In genomic region chr3:52007602-52008252, GRCm38 (mm10) we compare ENCODE assay signal across 8 mouse cellular contexts.
DNase-seq lines count a peak whose midpoint lies in the region; ATAC-seq and TF ChIP-seq lines count a peak whose summit lies in the region.

No protein-coding gene starts in this region.

- H3K27me3 ChIP-seq in forebrain, embryonic 10.5 days (ENCODE audit: poor library complexity, severe bottlenecking): no peaks in the 10 kb centered on the region
- no peaks in the 10 kb centered on the region for H3K27me3 ChIP-seq in lung, embryonic 14.5 days (ENCODE audit: insufficient read depth, low read length)

- peak overlapping the region; percentile 89 for H3K4me2 ChIP-seq in lung, embryonic 14.5 days

- no peaks in the 10 kb centered on the region for H3K36me3 ChIP-seq in forebrain, embryonic 10.5 days (replicated peaks)
- H3K36me3 ChIP-seq in lung, embryonic 14.5 days (ENCODE audit: insufficient read depth): no peaks in the 10 kb centered on the region

- peak; percentile 40 to 43 for DNase-seq in CD8-positive naive resting alpha-beta T cell, adult 2 months (ENCODE audit: low read depth in 2 of 2, low spot score in 2 of 2)
- DNase-seq in forebrain, embryonic 10.5 days (ENCODE audit: extremely low spot score, low spot score): peak; percentile 87
- peak; percentile 47 for DNase-seq in heart, postnatal 4 days
- DNase-seq in layer of hippocampus, adult 8-10 months (ENCODE audit: low spot score in 2 of 2): peak; percentile 78 to 82
- peak; percentile 79 for DNase-seq in lung, embryonic 14.5 days
- DNase-seq in retina, adult 2 months (ENCODE audit: low read depth, low spot score): peak; percentile 22
- peak; percentile 89 for DNase-seq in thymus, postnatal 14 days

- no peaks in the 10 kb centered on the region for H3K9me3 ChIP-seq in forebrain, embryonic 10.5 days
- no peaks in the 10 kb centered on the region for H3K9me3 ChIP-seq in lung, embryonic 14.5 days (ENCODE audit: low read depth, low read length)

- no peak overlapping the region for H3K27ac ChIP-seq in bone marrow macrophage, adult 2 months (ENCODE audit: insufficient read depth, low read depth, low read length)
- H3K27ac ChIP-seq in forebrain, embryonic 10.5 days: peak overlapping the region; percentile 85
- H3K27ac ChIP-seq in lung, embryonic 14.5 days (ENCODE audit: low read depth): peak overlapping the region; percentile 58; the same call in 1 of the 2 replicates

- H3K4me3 ChIP-seq in bone marrow macrophage, adult 2 months (ENCODE audit: insufficient read depth, low read length): peak overlapping the region; percentile 33
- H3K4me3 ChIP-seq in forebrain, embryonic 10.5 days: peak overlapping the region; percentile 47
- peak overlapping the region; percentile 41 for H3K4me3 ChIP-seq in lung, embryonic 14.5 days (ENCODE audit: low read depth, low read length)

- H3K9ac ChIP-seq in lung, embryonic 14.5 days: peak overlapping the region; percentile 38

- H3K4me1 ChIP-seq in bone marrow macrophage, adult 2 months (ENCODE audit: control insufficient read depth, insufficient read depth, low read length): peaks cover 22% of the 10 kb centered on the region
- H3K4me1 ChIP-seq in forebrain, embryonic 10.5 days: peaks cover 63% of the 10 kb centered on the region
- peaks cover 17% of the 10 kb centered on the region; the same call in 1 of the 2 replicates for H3K4me1 ChIP-seq in lung, embryonic 14.5 days (ENCODE audit: insufficient read depth)

- no peak for TF ChIP-seq POLR2A in bone marrow macrophage, adult 2 months (IDR thresholded peaks at IDR 0.05; ENCODE audit: borderline replicate concordance, low read depth, low read length)

- WGBS in forebrain, embryonic 10.5 days: under 1% methylated on average over 18 of the region's 21 CpGs
- under 1% methylated on average over 20 of the region's 21 CpGs for WGBS in lung, embryonic 14.5 days

- ATAC-seq in lung, embryonic 14.5 days (ENCODE audit: insufficient read depth): peak; percentile 73

- TF ChIP-seq CTCF in bone marrow macrophage, adult 2 months (IDR thresholded peaks at IDR 0.05; ENCODE audit: low read depth, low read length): no peak
- no peak for TF ChIP-seq CTCF in lung, embryonic 14.5 days (IDR thresholded peaks at IDR 0.05; ENCODE audit: low read depth)

Comparison
In these comparisons a context has a peak if more than half of its experiments do, and no peak if none do; other contexts are left out.
1. DNase-seq: peak in every context shown above with its lines; median percentile 89 in thymus, postnatal 14 days; 87 in forebrain, embryonic 10.5 days; 80 in layer of hippocampus, adult 8-10 months; 79 in lung, embryonic 14.5 days; 47 in heart, postnatal 4 days; 42 in CD8-positive naive resting alpha-beta T cell, adult 2 months; 22 in retina, adult 2 months.